12 mouse cellular contexts compared by ENCODE assay signal in genomic region chr16:37790781-37791175, GRCm38 (mm10). TPM values are rescaled to one million over a fixed set of nuclear protein-coding genes. Genes with fewer than 3 reads are reported as not detected.
DNase-seq lines count a peak whose midpoint lies in the region; ATAC-seq and TF ChIP-seq lines count a peak whose summit lies in the region.
"Had no signal": no experiment of that assay in that cellular context is flagged by ENCODE, and none has a peak within 500 bp of the region (broad histone marks: within the 10 kb centered on the region; RNA-seq: fewer than 3 reads in every experiment).

No protein-coding gene starts in this region.

- no peak overlapping the region for H3K9ac ChIP-seq in liver, embryonic 11.5 days (ENCODE audit: low read depth, low read length)
- no peak overlapping the region for H3K9ac ChIP-seq in liver, postnatal 0 days (replicated peaks)

- WGBS in liver, embryonic 11.5 days = 81% methylated on average over 8 of the region's 8 CpGs
- 75% methylated on average over 8 of the region's 8 CpGs for WGBS in liver, postnatal 0 days (ENCODE audit: insufficient replicate concordance)

- peaks cover 19% of the 10 kb centered on the region for H3K4me1 ChIP-seq in liver, embryonic 11.5 days (replicated peaks; ENCODE audit: control insufficient read depth, insufficient read depth, low read length)
- H3K4me1 ChIP-seq in liver, postnatal 0 days (ENCODE audit: insufficient read depth) = no peaks in the 10 kb centered on the region

- no peaks in the 10 kb centered on the region for H3K27me3 ChIP-seq in liver, embryonic 11.5 days (replicated peaks; ENCODE audit: control insufficient read depth, insufficient read depth, low read length)
- H3K27me3 ChIP-seq in liver, postnatal 0 days (ENCODE audit: insufficient read depth, low read length) = no peaks in the 10 kb centered on the region

- H3K9me3 ChIP-seq in liver, embryonic 11.5 days (ENCODE audit: control insufficient read depth, low read length) = no peaks in the 10 kb centered on the region
- no peaks in the 10 kb centered on the region for H3K9me3 ChIP-seq in liver, postnatal 0 days (ENCODE audit: low read length)

- H3K4me2 ChIP-seq in liver, embryonic 11.5 days = no peak overlapping the region
- no peak overlapping the region for H3K4me2 ChIP-seq in liver, postnatal 0 days (ENCODE audit: low read depth, low read length)

- DNase-seq in liver, embryonic 11.5 days (ENCODE audit: low spot score) = no peak
- DNase-seq in liver, postnatal 0 days = no peak
- DNase-seq in heart, adult 18-20 months = peak; percentile 70 to 81
- peak; percentile 49 for DNase-seq in kidney, adult 9 months
- DNase-seq in lung, postnatal 36 days = peak; percentile 43
- DNase-seq in neural tube, embryonic 10.5 days (ENCODE audit: extremely low spot score, low spot score) = no peak
- no peak for DNase-seq in spleen, postnatal 10 days (ENCODE audit: low spot score in 2 of 2)
- DNase-seq: gastrocnemius, postnatal 14 days; retina, postnatal 1 day; thymus, adult 2 months had no signal

- no peak for TF ChIP-seq EP300 in liver, postnatal 0 days (IDR thresholded peaks at IDR 0.05; ENCODE audit: low read depth)

- no peak overlapping the region for H3K4me3 ChIP-seq in liver, embryonic 11.5 days (ENCODE audit: low read depth, low read length)
- H3K4me3 ChIP-seq in liver, postnatal 0 days (ENCODE audit: low read depth, low read length) = no peak overlapping the region

- H3K27ac ChIP-seq in liver, embryonic 11.5 days (ENCODE audit: low read depth, low read length) = peak overlapping the region; percentile 43
- no peak overlapping the region for H3K27ac ChIP-seq in liver, postnatal 0 days (ENCODE audit: low read depth)

- H3K36me3 ChIP-seq in liver, embryonic 11.5 days (ENCODE audit: control insufficient read depth, insufficient read depth, low read length) = no peaks in the 10 kb centered on the region
- H3K36me3 ChIP-seq in liver, postnatal 0 days (replicated peaks; ENCODE audit: insufficient read depth, low read length) = no peaks in the 10 kb centered on the region

- no peak for ATAC-seq in liver, embryonic 11.5 days (replicated peaks; ENCODE audit: low FRiP score)
- ATAC-seq in liver, postnatal 0 days = no peak
- ATAC-seq in megakaryocyte, adult 5-6 weeks (ENCODE audit: poor library complexity, severe bottlenecking) = no peak
- ATAC-seq: intestine, postnatal 0 days had no signal

- TF ChIP-seq CTCF in liver, postnatal 0 days (IDR thresholded peaks at IDR 0.05; ENCODE audit: low read depth) = no peak

RNA-seq across cellular contexts. Expression of gene Fstl1, which starts 14.1 kb away (rescaled TPM):
- polyA plus RNA-seq in liver, embryonic 11.5 days (2014; fragmentation: Nextera tagmentation; extraction: Ambion mirVana) = 107 and 118 TPM in 2 replicates
- polyA plus RNA-seq in liver, postnatal 0 days (2015; fragmentation: Nextera tagmentation; extraction: Ambion mirVana) = 14.9 and 15.5 TPM in 2 replicates
- 10 to 100 TPM; 41.3 to 41.9 TPM for total RNA-seq in heart, adult 18-20 months (2021)
- total RNA-seq in megakaryocyte, adult 5-6 weeks (2015) = 0.16 and 1.1 TPM in 2 replicates
- 0.44 and 0.89 TPM in 2 replicates for total RNA-seq in megakaryocyte, adult 5-6 weeks (2017)

Comparison
In these comparisons a context has a peak if more than half of its experiments do, and no peak if none do; other contexts are left out.
1. DNase-seq: peak in heart, adult 18-20 months (2 of 2), kidney, adult 9 months (single experiment) and lung, postnatal 36 days (single experiment); none in liver, embryonic 11.5 days (single experiment), liver, postnatal 0 days (single experiment), neural tube, embryonic 10.5 days (single experiment) and spleen, postnatal 10 days (0 of 2).
2. RNA of gene Fstl1, which starts 14.1 kb away (total RNA-seq): 41.3 to 41.9 TPM in heart, adult 18-20 months; 0.16 to 1.1 TPM in megakaryocyte, adult 5-6 weeks; every median in the first group is over 10 times any median in the second.